Mouse (Mus musculus) cerebral cortex, adult 2 months (tissue): ENCODE data around the gene Cbs.

Experiments used
- WGBS: fragments of 180-500 bp; shearing (Covaris S2); methylation state at CpG from one replicate; pipeline ENCODE4 v1.1.7; 2018; 5-methylcytosine and 5-hydroxymethylcytosine counted together

The Cbs gene

DNA sequence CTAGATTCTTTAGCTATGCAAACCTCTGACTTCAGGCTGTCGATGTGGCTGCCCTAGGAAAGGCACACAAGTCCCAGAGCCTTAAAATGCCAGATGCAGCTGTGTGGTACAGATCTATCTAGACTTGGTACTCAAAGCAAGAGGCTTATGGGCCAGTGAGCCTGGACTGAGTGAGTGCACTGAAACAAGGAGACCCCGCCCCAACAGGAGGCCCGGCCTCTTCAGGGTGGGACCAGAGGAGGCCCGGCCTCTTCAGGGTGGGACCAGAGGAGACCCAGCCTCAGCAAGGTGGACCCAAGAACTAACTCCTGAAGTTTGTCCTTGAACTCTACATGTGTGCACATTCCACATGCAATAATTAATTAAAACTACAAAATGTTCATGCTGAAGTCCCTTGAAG is 5.9 kb upstream of the Cbs start:
- 79% methylated on average over 4 of the region's 4 CpGs for WGBS

DNA sequence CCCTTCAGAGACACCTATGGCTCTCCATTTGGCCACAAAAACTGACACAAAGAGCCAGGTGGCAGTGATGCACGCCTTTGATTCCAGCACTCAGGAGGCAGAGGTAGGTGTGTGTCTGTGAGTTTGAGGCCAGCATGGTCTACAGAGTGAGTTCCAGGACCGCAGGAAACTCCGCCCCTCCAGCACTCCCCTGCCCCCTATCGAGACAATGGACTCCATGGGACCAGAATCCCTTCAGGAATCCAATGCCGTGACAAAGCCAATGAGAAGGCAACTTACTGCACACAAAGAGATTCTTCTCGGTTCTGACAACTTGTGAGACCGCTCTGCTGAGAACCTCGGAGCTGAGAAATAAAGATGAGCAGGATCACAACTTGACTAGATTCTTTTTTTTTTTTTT is 5.3 kb upstream of the Cbs start:
- 56% methylated on average over 8 of the region's 8 CpGs for WGBS

DNA sequence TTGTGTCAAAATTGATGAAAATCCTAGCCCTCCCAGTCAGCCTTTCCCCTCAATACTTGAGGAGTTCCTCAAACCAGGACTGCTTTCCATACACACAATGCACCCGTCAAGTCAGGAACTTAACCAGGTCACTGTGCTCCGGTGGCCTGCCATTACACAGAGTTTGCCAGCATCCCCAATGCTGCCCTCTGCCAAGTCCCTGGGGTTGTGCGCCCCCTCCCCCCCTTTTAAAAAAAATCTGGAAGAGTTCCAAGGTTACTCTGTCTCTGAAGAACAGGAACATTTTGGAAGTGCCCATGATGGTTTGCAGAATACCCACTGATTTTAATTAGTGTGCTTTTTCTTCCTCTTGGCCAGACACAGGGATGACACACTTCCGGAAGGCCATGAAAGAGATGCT is 2.6 kb upstream of the Cbs start:
- WGBS: 51% methylated on average over 4 of the region's 4 CpGs

DNA sequence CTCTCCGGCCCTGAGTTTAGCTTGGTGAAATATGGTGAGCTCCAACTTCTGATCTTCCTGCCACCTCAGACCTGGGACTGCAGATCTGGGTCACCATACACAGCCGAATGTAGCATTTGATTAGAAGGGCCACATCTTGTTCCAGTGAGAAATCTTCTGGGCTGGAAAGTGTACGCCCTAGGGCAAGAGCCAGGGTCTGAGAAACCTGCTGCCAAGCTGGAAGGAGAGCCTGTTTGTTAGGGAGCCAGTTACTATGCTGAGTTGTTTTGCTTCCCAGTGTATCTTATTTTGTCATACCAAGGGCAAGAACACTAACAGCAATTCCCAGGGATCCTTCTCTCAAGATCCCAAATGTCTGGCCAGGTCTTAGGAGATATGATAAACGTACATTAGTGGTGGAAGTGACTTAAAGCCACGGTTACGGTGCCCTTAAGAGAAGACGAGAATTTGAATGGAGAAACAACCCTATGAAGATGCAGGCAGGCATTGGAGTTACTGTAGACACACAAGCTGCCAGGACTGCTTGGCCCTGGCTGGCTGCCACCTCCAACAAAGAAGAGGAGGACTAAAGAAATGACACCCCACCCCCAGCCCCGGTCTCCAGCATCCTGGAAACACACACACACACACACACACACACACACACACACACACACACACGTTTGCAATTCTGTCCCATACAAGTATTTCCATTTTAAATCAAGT is 980 bp upstream of the Cbs start:
- WGBS: 31% methylated on average over 9 of the region's 9 CpGs

DNA sequence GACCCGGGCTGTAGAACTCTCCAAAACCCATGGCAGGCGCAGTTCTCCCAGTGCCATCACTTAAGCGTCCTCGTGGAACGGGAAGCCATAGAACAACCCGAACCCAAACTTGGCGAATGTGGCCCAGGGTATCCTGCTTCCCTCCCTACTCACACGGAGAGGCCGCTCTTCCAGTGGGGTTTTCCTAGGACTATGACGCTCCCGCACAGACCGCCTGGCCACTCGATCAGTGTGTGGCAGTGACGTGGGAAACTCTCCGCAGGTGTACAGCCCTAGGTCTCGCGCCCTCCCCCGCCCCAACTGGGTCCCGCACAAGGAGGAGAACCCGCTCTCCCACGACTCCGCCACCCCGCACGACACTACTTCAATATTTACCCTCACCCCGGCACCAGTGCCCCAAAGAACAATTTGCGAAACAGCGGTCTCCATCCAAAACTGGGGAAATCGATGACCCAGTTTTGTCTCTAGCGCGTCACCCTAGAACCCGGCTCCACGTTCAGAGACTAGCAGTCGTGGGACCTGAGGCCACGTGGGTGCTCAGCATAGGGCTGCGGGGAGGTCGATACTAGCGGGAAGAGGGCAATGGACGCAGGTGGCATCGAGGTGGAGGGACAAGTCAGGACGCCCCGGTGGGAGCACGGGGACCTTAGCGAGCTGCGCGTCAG is 629 bp downstream of the Cbs start:
- 6% methylated on average over 45 of the region's 45 CpGs for WGBS

DNA sequence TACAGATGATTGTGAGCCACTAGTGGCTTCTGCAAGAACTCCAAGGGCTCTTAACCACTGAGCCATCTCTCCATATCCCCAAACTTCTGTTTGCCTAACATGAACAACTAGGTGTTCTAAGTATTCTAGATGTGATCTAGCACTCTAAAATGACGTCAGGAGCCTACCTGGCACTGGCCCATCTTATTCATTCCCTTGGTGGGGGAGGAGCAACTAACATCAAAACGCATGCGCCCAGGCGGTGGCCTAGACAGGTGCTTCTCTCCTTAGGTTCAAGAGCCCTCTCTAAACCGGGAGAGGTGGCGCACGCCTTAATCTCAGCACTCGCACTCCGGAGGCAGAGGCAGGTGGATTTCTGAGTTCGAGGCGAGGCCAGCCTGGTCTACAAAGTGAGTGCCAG is 1.3 kb downstream of the Cbs start:
- WGBS: 72% methylated on average over 11 of the region's 11 CpGs

DNA sequence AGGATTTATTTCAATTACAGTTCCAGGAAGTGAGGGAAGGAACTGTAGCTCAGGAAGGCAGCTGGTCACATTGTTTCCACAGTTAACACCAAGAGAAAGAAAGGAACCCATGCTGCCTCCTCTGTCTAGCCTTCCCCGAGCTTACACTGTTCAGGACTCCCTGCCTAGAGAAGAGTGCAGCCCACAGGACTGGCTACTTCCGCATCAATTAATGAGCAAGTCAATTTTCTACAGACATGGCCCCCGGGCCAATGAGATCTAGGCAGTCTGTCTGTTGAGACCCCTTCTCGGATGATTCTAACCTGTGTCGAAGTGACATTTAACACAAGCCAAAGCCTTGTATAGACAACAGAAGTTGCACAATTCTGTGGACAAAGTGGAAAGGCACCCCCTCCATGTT is 2.1 kb downstream of the Cbs start:
- WGBS: 74% methylated on average over 5 of the region's 5 CpGs

DNA sequence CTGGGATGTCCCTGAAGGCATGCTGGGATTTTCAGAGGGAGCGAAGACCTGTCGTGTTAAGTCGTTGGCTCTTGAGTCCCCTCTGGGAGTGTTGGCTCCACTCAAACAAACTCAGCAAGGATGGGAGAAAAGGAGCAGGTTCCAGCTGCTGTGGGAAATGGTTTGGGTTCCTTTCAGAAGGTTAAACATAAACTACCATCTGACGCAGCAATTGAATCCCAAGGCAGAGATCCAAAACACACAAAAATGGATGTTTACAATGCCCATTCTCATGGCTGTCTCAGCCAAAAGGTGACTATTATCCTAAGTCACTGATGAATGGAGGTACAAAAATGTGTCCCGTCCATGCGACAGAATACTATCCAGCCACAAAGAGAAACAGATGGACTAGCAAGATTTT is 4.0 kb downstream of the Cbs start:
- 46% methylated on average over 6 of the region's 6 CpGs for WGBS

DNA sequence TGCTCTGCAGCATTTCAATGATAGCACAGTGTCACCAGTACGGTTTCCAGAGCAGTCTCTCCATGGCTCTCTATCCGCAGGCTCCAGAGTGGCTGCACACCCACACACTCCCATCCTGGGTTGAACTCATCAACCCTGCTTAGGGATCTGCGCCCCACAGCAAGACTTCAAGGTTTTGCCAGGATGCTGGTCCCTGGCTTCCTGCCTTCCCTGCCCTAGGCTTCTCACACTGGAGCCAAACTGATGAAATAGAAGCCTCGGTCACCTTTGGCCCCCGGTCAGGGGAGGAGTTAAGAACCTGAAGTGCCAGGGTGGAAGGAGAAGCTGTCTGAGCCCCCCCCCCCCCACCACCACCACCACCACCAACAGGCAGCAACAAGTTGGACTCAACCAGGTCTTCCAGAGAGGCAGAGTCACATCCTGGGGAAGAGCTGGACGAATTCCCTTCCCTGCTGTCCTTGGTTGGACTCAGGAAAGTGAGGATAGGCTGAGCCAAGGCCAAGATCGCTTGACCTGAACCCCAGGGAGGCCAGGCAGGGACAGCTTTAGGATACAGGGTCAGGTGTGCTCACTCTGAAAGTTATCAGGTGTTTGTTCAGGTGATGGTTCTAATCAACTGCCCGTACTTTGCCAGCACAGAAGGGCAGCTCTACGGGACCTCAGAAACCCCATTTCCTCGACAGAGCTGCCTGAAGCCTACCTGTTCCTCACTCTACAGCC is 5.8 kb downstream of the Cbs start:
- 77% methylated on average over 10 of the region's 10 CpGs for WGBS

DNA sequence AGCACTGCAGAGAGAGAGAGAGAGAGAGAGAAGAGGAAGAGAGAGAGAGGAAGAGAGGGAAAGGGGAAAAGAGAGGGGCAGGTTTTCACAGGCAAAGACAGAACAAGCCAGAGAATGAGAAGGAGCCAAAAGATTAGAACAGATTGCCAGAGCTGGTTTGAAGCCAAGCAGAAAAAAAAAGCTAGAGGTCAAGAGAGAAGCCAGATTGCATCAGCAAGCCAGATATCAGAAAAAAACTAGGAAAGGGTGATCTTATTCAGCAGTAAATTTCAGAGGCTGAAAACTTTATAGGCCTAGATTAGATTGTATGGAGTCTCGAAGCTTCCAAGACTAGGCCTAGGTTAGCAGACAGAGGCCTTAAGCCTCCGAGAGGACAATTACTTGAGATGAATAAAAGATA is 9.1 kb downstream of the Cbs start:
- 95% methylated on average over 2 of the region's 2 CpGs for WGBS

DNA sequence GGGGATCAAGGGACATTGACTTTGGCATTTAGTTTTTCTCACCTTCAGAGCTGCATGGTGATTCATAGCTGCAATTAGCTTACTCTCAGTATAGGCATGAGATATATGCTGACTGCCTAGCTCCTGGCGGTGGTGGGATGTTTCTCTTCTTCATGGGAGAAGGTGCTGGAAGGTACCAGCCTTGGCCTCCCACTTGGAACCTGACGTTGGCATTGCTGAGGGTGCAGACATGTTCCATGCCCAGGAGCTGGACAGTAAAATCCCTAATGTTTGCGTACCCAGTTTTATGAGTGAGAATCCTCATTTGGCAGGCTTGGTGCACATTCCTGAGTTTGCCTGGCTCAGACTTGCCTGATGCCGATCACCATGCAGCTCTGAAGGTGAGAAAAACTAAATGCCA is 13.9 kb downstream of the Cbs start:
- 82% methylated on average over 4 of the region's 4 CpGs for WGBS

DNA sequence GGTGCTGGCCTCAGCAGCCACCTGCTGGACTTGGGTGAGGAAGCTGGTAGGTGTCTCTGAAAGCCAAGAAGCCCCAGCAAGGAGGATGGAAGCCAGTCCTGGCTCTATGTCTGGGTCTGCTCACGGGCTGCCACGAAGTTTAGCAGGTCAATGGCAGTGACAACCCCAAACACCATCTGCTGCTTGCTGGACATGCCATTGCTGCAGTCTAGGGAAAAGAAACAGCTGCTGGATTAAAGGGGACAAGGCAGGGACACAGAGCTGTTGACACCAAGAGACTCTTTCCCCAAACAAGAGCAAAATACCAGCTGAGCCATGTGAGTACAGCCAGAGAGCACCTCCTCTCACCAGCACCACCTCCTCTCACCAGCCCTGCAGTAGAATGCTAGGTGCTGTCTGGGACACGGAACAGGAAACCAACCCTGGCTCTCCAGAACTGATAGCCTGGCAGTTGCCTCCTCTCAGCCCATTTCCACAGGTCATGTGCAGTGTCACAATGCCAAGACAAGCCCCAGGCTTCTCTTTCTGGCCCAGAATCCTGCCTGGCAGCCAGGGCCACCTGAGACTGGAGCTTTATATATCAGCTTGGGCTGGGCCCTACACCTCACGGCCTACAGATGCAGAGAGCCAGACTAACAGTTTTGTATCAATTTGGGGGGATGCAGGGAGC is 23.8 kb downstream of the Cbs start:
- 61% methylated on average over 4 of the region's 4 CpGs for WGBS

DNA sequence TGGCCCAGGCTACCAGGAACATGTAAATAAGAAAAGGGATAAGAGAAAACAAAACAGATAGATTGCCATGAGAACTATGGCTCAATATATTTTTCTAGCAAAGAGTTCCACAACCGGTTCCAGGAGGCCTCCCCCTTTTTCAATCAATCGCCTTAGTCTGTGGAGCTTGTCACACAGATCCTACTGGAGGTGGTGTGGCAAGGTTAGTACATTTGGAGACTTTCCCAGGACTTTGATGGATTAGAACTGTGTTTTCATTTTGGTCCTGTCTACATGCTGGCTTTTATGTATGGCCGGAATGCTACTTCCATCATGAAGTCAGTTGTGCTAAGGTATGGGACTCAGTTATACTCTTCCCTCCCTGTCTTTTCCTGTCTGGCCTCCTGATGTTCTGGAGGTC is 27.1 kb downstream of the Cbs start:
- 97% methylated on average over 3 of the region's 3 CpGs for WGBS

DNA sequence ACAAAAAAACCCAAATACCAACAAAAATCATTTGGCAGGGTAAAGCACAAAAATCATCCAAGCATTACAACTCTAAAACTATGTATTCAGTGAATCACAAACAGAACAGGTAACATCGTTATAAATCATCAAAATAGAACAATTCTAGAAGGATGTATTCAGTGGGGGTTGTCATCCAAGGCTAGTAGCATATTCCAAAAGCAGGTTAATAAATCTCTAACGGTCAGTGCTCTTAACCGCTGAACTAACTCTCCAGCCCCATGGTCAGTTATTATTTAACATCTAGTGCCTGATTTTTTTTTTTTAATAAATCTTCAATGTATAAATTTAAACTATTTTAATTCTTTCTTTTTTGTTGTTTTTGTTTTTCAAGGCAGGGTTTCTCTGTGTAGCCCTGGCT is 27.9 kb downstream of the Cbs start:
- WGBS: 97% methylated on average over 3 of the region's 3 CpGs

DNA sequence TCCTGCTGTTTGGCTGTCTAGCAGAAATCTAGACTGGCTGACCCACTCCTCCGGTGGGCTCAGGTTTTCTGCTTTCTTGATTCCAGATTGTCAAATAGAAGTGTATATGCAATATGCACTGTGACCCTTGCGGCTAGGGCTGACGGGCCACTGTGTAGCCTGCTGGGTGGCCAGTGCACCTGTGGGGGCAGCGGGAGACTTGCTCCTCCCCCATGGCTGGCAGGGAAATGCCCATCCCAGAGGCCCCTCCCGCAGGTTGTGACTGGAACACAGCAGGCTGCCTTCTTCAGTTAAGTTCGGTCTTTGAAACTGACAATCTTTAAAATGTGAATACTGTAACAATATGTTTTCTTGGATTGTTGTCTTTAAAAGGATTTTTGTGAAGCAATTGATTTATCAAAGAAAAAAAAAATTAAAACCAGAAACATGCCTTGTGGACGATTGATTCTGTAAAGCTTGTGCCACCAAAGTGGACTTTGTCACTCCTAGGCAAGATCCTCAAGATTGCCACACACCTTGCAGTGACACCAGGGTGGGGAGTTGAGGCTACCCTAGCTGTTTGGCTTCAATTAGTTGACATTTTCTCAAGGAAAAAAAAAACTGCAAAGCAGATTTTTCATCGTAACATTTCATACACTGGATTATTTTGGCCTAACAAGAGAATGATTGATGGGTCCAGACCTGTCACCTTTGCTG is 29.6 kb downstream of the Cbs start:
- 92% methylated on average over 8 of the region's 8 CpGs for WGBS

DNA sequence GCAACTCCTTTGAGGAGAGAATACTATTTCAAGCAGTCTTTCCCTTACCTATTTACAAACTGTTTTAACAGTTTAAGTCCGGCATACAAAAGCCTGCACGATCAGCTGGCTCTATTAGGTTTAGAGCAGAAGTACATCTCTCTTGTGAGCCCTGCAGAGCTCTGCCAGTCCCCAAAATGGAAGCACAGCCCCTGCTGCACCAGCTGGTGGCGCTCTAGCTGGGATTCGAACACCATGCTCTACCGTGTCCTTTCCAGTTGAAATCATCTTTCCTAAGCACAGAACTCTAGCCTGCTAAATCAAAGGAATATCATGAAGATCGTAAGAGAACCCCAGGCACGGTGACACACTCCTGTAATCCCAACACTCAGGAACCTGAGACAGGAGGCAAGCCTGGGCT is 30.6 kb downstream of the Cbs start:
- WGBS: 84% methylated on average over 7 of the region's 7 CpGs

DNA sequence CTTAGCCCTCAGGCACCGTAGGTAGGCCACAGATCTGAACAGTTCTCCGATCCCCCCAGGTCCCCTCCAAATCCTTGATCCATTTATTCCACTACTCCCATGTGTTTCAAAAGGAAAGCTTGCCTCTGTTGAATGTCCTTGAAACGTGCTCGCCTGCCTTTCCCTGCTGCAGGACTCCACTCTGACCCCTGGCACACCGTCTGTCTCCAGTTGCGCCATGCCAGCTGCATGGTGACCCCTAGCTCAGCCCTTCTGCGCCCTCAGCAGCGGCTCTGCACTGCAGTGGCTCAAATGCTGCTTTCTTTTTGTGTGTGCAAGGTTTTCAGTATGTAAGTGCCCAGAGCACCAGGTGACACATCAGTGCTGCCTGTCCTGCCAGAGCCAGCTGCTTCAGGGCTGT is 38.4 kb downstream of the Cbs start:
- 93% methylated on average over 8 of the region's 8 CpGs for WGBS

DNA sequence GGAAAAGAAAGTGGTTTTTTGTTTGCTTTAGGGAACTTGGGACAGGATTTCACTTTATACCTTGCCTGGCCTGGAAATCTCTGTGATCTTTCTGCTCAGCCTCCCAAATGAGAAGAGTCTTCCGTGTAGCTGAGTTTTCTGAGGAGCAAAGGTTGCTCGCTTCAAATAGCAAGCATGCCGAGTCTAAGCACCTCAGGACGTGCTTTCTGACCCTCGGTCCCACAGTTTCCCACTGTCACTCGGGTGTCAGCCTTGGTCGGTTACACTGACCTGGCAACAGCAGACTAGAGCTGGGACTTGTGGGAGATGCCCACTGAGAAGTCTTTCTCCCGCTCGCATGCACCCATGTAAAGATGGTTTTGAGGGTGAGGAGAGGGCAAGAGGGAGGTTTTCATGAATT is 39.1 kb downstream of the Cbs start:
- WGBS: 94% methylated on average over 9 of the region's 9 CpGs

DNA sequence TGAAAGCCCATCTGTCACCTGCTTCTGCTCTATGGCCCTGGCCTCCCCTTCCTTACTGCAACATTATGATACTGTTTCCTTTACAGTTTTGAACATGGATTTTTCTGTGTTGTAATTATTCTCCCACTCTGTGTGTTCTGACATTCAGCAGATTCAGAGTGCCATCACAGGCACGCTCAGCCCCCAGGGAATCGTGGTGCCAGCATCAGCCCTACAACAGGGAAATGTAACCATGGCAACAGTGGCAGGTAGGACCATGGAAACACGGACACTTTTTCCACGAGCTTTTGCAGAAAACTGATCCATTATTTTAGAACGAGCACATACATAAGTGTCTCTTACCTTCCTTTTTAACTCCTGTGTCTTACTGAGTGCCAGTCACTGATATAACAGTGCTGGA is 42.0 kb downstream of the Cbs start:
- 54% methylated on average over 5 of the region's 5 CpGs for WGBS

DNA sequence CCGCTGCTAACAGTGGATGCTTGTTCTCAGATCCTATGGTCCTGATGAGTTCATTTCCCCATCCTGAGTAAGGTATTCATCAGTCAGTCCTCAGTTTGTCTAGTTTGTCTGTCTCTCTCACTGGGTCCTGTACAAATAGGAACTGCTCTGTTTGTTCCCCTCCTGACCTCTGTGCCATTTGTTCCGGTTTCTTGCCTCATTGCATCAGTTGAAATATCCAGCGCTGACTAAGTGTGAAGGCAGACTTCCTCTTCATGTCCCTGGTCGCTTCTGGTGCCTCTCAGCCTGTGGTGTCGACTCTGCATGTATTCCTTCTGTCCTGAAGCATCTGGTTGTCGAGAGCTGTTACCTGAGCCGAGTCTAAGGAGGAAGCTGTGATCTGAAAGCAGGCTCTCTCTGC is 42.4 kb downstream of the Cbs start:
- WGBS: 63% methylated on average over 7 of the region's 7 CpGs

DNA sequence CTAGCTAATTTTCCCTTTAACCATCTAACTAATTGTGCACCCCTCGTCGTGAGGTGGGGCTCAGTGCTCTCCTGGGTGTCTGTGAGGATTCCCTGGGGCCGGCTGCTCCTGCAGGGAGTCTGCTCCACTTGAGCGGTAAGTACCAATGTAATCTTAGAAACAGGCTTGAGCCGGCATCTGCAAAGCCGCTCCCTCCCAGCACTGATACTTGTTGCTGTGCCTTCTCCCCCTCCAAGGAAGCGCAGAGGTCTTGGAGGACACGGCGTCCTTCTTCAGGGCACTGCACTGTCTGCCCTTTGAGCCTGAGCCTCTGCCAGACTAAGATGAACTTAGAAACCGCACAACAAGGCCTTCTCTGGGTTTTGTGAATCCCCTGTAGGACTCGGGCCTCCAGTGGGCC is 46.2 kb downstream of the Cbs start:
- WGBS: 91% methylated on average over 11 of the region's 11 CpGs

DNA sequence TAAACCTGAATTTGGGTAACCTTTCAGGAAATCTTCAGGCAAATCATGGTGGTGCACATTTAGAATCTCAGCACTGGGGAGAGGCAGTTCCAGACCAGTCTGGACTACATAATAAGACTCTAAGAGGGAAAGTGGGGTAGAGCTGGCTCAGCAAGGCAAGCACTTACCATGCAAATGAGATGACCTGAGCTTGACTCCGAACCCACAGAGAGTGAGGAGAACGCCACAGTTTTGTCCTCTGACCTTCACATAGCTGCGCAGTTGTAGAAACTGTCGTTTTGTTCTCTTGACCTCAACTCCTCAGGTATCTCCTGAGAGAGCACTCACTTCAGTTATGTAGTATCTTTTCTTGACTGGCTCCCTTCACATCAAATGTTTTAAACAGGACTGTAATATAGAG is 48.3 kb downstream of the Cbs start:
- 91% methylated on average over 4 of the region's 4 CpGs for WGBS
